Mouse (Mus musculus) kidney, postnatal 10 days (tissue): ENCODE measurements around the gene Ccdc60.
A peak's percentile ranks its signal among the peaks of the same experiment; 100 is the strongest.

Experiments
- DNase-seq: peaks from one replicate; pipeline ENCODE4 v3.0.0; 2021; ENCODE audit warnings: mixed read lengths

Gene Ccdc60

DNA sequence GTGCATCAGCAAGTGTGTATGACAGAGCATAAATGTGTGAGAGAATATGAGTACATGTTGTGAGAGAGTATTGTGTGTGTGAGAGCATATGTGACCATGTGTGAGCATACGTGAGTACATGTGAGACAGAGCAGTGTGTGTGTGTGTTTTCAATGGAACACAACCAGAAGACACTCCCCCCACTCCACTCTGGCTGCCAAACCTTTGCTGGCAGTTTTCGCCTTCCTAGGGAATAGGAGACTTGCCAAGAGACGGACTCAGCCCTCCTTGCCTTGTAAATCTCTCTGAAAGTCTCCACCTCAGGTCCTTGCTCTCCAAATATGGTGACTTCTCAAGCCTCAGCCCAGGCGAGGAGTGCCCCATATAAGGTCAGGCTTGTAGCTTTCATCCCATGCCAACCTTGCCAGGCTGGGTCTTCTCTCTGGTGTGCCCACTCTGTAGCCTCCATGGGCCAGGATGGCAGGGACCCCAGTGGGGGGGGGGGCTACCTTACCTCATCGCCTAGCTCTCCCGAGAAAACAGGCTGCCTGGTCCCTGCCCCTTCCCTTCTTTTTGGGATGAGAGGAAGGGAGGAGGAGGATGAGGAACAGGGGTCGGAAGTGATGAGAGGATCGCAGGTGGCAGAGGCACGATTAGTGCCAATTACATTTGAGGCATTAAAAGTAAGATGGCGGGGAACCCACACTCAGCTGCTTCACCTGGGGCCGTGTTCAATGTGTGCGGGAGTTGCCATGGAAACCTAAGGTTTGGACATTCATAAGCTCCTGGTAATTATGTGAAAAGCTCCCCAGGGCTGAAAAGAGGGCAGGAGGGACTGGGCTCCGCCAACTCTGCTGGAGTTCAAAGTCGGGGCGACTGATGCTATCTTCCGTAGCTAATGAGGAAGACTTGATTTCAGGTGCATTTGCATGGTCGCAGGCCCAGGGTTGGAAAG is 19.3 kb downstream of the Ccdc60 start:
- no peak for DNase-seq

DNA sequence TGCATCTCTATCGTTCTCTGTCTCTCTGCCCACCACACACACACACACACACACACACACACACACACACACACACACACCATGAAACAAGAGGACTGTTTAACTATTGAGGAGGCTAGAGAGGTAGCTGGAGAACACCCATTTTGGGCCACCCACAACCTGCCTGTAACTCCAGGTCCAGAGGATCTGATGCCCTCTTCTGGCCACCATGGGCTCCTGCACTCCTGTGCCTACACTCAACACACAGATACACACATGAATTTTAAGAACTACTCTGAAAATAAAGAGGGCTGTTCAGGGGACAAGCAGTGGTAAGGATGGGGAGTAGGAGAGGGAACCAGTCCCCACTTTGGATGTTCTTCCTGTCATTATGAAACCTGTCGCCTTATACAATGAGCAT is 26.1 kb downstream of the Ccdc60 start:
- no peak for DNase-seq

DNA sequence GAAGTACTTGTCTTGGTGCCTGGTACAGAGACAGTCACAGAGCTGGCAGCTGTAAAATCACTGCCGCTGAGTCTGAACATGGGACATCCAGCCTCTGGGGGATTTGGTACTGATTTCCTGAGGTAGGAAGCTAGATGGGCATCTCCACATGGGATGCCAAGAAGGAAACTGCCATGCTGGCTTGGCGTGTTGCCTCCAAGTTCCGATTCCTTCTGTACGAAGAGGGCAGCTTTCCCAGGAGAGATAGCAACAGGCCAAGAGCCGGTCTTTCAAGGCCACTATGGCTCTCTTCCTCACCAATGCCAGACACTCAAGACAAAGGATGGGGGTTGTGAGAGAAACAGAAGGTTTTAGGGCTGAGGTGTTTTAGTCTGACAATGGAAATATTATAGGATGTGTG is 26.8 kb downstream of the Ccdc60 start:
- no peak for DNase-seq

DNA sequence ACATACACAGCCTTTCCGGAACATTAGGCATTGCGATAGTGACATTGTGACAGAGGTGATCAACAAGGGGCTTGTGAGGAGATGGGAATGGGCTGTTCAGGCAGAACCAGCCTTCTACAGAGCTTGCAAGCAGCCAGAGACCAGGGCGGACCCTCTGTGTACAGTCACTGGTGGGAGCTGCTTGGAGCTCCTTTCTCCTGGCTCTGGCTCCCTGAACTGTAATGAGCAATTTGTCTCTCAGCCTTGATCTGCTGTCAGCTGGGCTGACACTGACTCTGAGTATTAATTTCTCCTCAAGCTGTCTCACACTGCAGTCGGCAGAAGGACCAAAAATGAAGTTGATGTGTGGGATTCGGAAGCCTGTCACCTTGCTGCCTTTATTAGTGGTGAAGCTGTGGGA is 28.4 kb downstream of the Ccdc60 start:
- no peak for DNase-seq

DNA sequence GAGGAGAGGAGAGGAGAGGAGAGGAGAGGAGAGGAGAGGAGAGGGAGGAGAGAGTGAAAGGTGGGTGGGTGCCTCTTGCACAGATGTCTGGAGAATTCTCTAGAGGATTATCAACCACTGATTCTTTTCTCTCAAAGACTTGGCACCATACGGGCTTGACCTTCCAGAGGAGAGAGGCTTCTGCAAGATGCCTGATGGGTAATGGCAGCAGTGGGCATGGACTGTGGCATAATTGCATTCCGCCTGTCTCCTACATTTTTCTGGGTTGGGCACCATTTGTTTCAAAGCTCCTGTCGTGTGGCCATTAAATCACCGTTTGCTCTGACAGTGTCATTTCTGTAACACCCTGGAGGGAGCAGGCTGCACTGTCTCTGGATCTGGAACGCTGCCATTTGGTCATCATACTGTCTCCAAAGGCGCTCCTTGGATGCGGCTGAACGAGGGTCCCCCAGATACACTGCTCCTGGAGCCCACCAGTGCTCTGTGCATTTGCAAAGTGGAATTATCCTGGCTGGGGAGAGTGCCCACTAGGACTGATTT is 30.4 kb downstream of the Ccdc60 start:
- no peak for DNase-seq

DNA sequence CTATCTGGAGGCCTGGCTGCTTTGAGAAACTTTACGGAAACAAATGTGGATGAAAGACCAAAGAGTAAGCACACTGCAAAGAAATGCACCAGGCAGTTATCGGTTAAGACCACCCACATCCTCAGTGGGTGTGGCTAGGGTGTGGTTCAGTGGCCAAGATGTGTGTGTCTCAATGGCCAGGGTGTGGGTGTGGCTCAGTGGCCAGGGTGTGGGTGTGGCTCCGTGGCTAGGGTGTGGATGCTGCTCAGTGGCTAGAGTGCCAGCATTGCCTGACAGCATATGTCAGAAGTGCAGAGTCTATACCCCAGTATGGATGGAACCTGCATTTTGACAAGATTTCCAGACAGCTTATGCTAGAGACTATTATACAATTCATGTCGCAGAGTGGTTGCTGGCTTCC is 34.9 kb downstream of the Ccdc60 start:
- DNase-seq: no peak

DNA sequence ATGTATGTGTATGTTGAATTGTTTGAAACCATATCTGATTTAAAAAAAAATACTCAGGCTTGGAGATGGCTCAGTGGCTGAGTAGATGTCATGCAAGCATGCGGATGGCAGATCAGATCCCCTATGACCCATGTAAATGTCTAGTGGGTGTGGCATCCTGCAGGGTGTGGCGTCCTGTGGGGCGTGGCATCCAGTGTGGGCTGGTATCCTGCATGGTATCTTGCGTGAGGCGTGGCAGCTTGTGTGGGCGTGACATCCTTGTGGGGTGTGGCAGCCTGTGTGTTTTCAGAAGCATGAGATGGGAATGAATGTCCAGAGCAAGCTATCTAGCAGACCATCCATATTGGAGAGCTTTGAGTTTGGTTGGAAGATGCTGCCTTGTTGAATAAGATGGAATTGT is 36.6 kb downstream of the Ccdc60 start:
- DNase-seq: no peak

DNA sequence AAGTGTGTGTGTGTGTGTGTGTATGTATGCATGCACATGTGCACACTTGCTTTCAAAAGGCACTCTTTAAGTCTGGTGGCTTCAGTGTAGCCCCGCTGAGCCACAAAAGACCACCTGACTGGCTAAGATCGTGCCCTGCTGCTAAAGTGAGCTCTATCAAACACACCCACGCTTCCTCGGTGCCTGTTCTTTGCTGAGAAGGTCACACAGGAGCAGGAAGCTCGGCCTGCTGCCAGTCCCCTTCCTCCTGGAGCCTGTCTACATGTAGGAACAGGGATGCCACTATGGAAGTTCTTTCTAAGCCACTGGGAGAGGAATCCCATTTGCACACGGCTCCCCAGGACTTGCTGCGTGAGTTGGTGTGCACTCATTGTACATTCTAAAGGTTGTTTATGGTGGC is 42.1 kb downstream of the Ccdc60 start:
- peak; percentile 69 for DNase-seq

DNA sequence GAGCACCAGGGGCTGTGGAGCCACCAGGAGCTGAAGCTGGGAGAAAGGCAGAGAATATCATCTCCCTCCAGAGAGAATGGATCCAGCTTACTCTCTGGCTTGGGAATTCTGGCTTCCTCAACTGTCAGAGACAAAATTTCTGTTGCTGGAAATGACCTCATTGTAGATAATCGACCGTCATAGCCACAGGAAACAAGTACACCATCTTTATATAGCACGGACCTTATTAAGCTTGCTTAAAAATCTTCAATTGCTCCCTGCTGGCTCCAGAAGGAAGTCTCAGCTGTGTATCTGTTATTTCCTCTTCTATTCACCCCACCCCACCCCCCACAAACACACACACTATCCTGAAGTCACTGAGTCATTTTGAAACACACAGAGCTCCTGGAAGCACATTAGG is 44.3 kb downstream of the Ccdc60 start:
- DNase-seq: no peak

DNA sequence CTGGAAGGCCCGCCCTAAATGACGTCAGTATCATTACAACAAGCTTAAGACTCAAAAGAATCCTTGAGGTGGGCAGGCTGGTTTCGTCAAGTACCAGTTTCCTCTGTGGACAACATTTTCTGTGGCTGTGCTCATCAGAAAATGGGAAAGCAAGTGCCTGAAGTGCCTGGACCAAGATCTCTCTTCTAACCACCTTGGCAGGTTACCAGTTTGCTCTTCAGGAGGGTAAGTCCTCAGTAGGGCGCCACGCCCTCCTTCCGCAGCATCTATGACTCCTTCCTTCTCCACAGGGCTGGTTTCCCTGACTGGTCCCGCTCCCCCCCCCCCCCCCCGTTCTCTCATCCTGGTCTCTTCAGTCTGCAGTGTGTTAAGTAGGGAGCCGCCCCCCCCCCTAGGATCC is 45.2 kb downstream of the Ccdc60 start:
- DNase-seq: no peak

DNA sequence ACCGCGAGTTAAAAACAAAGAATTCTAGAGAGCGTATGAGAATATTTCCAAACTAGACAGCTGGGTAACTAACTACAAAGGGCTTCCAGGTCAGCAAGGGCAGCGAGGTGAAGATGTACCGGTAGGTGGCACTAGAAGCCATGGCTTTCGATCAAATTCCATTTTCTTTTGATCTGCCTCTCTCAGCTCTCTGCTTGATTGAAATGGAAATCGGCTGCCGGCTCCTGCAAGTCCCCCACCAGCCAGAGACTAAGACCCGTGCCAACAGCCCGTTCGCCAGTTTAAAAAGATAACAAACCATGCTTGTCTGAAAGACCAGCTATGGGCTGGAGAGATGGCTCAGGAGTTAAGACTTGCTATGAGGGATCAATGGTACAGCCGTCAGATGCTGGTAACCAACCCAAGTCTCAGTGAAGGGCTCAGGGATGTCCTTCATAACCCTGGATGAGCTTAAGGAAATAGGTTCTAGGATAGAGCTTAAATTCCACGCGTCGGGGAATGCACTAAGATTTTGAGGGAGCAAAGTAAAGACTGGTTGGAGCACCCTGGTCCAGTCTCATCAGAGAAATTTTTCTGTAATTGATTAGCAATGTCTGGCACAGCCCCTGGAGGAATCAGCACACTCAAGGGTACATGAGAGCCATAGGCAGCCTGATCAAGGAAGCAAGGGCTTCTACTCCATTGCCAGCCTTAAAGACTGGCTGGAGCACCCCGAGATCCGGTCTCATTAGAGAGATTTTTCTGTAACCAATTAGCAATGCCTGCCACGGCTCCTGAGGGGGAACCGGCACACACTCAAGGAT is 56.7 kb downstream of the Ccdc60 start:
- DNase-seq: peak; percentile 75

DNA sequence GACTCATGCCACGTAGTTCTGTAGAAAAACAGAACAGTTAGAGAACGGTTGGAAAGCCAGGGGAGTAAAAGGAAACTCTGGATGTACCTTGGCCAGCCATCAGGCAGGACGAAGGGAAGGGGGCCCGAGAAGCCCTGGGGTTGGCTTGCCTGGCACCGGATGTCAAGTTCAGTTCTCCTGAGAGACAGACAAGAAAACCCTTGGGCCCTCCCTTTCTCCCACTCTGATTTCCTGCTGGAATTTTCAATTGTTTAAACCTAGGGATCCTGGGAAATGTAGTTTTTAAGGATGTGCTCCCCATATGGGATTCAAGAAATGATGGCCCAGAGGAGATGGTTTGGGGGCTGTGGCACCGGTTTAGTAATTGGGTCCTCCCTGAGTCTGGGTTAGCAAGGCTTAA is 60.4 kb downstream of the Ccdc60 start:
- no peak for DNase-seq

DNA sequence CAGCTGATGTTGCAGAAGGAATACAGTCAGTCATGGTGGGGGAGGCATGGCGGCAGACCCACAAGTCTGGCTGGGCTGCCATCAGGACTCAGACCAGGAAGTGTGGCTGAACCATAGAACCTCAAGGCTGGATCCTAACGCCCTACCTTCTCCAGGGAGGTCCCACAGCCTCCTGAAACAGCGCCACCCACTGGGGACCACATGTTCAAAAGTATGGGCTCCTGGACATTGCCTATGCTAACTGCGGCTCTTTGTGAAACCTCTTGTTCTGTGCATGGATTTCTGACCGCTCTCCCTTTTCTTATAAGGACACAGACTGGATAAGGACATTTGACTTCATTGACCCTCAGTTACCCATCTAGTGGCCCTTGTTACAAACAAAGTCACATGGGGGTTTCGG is 64.8 kb downstream of the Ccdc60 start:
- no peak for DNase-seq

DNA sequence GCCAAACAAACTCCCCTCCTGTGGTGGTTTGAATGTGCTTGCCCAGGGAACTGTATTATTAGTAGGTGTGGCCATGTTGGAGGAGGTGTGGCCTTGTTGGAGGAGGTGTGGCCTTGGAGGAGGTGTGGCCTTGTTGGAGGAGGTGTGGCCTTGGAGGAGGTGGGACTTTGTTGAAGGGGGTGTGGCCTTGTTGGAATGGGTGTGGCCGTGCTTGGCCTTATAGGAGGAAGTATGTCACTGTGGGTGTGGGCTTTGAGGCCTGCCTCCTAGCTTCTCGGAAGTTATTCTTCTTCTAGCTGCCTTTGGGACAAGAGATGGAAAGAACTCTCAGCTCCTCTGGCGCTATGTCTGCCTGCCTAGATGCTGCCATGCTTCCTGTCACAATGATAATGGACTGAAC is 66.9 kb downstream of the Ccdc60 start:
- DNase-seq: no peak

DNA sequence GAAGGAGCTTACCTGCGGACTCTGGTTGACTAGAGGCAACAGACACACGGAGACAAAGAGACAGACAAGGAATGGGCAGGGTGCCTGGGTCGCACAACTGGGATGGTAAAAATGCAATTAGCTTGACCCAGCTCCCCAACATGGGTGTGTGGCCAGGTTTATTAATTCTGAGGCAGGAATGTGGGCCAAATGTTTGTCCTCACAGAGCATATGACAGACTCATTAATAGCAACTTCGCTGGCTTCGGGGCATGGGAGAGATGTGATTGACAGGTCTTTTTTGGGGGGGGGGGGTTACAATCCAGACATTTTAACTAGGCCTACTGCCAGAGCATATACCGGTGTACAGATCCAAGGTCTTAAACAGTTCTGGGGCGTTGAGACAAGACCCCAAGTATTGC is 69.5 kb downstream of the Ccdc60 start:
- DNase-seq: no peak

DNA sequence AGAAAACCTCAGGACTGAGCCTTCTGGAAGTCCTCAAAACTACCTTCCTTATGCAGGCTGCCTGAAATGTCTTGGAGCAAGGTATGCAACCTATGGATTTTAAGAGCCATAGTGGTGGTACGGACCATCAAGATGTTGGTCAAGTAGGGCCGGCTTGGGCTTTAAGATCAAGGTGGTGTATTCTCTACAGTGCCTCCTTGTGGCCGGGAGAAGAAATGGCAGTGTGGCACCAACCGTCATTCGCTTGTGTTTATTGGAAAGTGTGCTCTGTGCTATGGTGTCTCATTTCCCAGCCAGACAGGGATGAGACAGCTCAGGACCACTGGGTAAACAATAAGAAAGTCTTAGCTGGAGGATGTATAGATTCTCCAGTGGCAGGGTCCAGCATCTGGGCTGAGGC is 76.1 kb downstream of the Ccdc60 start:
- DNase-seq: no peak

DNA sequence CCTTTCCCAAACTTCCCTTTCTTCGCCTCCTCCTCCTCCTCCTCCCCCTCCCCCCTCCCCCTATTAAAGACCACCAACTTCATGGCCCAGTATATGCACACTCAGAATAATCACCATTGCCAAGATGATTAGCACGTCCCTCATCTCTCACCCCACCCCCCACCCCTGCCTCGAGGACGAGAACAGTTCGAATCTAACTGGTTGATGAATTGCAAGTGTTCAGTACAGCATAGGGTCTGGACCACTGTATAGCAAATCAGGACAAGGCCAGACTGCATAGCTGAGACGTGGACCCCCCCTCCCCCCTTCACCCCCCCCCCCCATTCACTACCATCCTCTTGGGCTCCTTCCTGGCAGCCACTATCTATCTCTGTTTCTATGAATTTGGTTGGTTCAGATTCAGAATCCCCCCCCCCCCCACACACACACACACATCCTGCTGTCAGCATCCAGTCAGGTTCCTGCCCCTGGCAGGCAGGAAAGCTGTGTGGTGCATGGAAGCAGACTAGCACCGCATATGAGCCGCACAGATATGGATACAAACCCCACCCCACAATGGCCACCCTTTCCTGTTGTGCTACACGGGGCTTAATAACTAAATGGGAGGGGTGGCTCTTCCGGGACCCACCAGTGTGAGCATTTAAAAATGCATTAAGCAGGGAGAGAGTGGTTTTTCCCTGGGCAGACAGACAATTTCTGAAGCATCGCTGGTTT is 79.2 kb downstream of the Ccdc60 start:
- DNase-seq: no peak

DNA sequence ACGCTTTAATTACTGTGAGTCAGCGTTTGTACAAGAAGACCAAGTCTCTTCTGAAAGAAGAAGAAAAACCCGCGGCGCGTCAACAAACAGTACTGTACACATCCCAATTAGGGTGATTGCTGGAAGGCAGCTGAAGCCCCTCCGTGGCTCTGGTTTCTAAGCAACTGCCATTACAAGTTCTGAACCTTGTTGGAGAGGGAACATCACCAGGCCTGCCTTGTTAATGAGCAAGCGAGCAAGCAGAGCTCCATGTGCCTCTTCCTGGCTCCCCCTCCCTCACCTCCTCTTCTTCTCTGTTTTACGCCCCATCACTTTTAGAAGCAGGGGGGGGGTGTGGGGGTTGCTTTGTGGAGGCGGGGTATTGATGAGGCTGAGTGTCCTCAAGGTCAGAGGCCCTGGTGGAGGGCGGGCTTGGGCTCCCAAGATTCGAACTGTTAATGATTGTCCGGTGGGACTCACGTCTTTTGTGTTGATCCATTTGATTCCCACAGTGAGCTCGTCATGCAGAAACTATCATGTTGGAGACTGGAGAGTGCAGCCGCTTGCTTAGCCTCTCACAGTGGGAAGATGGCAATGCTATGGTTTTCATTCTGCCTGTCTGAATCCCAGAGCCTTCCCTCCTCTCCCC is 79.9 kb downstream of the Ccdc60 start:
- no peak for DNase-seq

DNA sequence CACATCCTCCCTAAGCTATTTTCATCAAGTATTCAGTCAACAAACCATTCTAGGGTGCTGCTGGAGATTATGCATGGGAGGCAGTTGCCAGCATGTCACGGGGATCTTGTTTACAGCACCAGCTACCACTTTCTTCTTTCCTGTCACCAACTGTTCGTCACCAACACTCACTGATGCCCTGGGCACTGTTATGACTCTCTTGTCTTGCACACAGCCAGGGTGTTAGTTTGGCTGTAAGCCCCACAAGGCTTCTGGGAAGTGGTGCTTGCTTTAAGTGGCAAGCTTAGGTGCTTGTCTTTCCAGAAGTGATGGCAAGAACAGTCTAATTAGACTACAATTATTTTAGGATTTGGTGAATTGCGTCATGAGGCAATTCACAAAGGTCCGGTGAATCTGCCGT is 86.1 kb downstream of the Ccdc60 start:
- DNase-seq: no peak

DNA sequence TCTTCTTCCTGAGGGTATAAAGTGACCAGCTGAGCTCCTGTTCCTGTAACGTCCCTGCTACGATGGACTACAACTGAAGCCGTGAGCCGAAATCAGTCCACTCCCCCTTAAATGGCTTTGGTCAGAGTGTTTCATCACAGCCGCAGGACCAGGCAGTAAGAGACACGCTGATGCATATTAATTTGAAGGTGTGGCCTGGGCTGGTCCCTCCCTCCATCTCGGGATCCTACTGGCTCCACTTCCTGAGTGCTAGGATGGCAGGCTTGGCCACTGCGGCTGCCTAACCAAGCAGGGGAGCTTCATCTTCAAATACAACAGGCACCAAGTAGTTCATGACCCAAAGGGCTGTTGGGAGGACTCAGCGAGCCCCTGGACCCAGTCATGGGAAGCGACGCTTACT is 94.3 kb downstream of the Ccdc60 start:
- DNase-seq: no peak

DNA sequence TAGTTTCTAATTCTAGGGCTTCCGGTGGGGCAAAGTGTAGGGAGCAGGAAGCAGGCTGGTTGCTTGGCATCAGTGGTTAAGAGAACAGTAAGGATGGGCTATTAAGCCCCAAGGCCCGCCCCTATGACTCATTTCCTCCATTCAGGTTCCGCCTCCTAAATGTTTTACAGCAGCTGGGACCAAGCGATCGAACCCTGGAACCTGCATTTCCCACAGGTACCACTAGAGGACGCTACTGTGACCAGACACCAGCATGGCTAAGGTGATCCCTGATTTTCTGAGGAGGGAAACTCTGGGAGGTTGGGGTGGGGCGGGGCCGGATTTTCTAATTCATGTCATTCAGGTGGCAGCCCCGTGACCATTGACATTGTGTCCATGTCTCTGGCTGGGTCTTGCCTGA is 96.1 kb downstream of the Ccdc60 start:
- no peak for DNase-seq

DNA sequence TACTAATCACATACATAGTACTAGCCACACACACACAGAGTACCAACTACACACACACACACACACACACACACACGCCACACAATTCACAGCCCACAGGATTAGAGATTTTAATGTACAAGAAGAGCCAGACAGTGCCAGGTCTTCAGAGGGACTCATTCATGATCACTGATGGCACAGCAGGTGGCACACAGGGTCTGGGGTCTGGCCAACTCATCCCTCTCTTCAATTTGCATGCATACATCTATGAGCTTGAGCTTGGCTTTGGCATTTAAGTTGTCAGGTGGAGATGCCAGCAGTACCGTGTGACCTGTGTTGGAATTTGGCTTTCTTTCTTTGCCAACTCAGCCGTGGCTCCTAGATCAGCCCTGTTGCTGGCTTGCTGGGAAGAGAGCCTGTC is 97.2 kb downstream of the Ccdc60 start:
- no peak for DNase-seq

DNA sequence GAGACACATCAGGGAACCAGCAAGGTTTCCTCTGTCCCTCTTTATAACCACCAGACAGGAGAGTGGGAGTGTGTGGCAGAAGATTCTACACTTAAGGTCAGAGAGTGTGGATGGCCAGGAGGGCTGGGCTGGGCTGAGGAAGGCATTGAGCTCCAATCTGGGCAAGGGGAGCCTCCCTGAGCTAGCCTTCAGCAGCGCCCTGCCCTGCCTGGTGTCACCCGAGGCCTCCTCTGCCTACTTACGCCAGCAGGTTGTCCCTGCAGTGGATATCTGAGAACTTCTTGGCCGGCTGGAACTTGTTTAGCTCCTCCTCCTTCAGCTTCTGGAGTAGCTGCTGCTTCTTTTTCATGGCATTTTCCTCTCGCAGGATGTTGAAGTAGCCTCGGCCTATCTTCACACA is 99.0 kb downstream of the Ccdc60 start:
- DNase-seq: no peak
